Mouse (Mus musculus) heart, postnatal 0 days (tissue): ENCODE data around the gene Mmp19. TPM values are rescaled to one million over a fixed set of nuclear protein-coding genes. Genes with fewer than 3 reads are reported as not detected.

ENCODE experiments used
- ATAC-seq: fragments of 200-750 bp; cut with Nextera tagmentation; 2 replicates; pipeline ENCODE4 v1.8.0; 2017; ENCODE audit warnings: low read depth, moderate number of reproducible peaks, moderate library complexity; ENCODE audit not compliant: insufficient read depth
- DNase-seq: peaks from one replicate; pipeline ENCODE4 v3.0.0-alpha.2; 2016; ENCODE audit warnings: low spot score
- H3K27ac ChIP-seq: fragments of 300-500 bp; sonication (generic); 2 replicates; pipeline ENCODE4 v1.5.1; 2014; ENCODE audit warnings: low read depth, mild to moderate bottlenecking
- H3K27me3 ChIP-seq: fragments of 300-500 bp; sonication (generic); 2 replicates; pipeline ENCODE4 v1.6.1; 2014; ENCODE audit warnings: low read length, mixed read lengths; ENCODE audit not compliant: control insufficient read depth, insufficient read depth
- H3K36me3 ChIP-seq: fragments of 300-500 bp; sonication (generic); replicated peaks from 2 replicates; pipeline ENCODE4 v1.6.1; 2014; ENCODE audit warnings: low read length, mixed read lengths; ENCODE audit not compliant: control insufficient read depth, insufficient read depth
- H3K4me1 ChIP-seq: fragments of 300-500 bp; sonication (generic); 2 replicates; pipeline ENCODE4 v1.6.1; 2014; ENCODE audit warnings: antibody characterized with exemption; ENCODE audit not compliant: control insufficient read depth, insufficient read depth
- H3K4me2 ChIP-seq: fragments of 300-500 bp; sonication (generic); 2 replicates; pipeline ENCODE4 v1.6.1; 2014; ENCODE audit warnings: low read depth, mild to moderate bottlenecking, low read length, moderate library complexity
- H3K4me3 ChIP-seq: fragments of 300-500 bp; sonication (generic); 2 replicates; pipeline ENCODE4 v1.5.1; 2014; ENCODE audit warnings: low read depth, low read length
- H3K9ac ChIP-seq: fragments of 300-500 bp; sonication (generic); replicated peaks from 2 replicates; pipeline ENCODE4 v1.6.1; 2014; ENCODE audit warnings: low read depth, low read length, mixed read lengths
- H3K9me3 ChIP-seq: fragments of 300-500 bp; sonication (generic); replicated peaks from 2 replicates; pipeline ENCODE4 v1.6.1; 2016; ENCODE audit warnings: low read length; ENCODE audit not compliant: control insufficient read depth
- CTCF ChIP-seq: IDR thresholded peaks from 2 replicates; pipeline ENCODE4 v1.5.1; 2016; ENCODE audit warnings: antibody characterized with exemption, control low read depth, low read depth
- EP300 ChIP-seq: IDR thresholded peaks from 2 replicates; pipeline ENCODE4 v1.6.1; 2016; ENCODE audit warnings: antibody characterized with exemption, low read depth
- WGBS: fragments of 180-500 bp; shearing (Covaris S2); extraction: QIAGEN DNeasy Blood & Tissue Kit; methylation state at CpG from one replicate; pipeline ENCODE4 v1.1.7; 2014; 5-methylcytosine and 5-hydroxymethylcytosine counted together
- polyA plus RNA-seq: library from polyadenylated mRNA; unstranded; fragments of >200 nt; fragmentation: Nextera tagmentation; extraction: Ambion mirVana; gene quantifications from 2 replicates; pipeline ENCODE4 v1.2.1, GENCODE M21; 2015
- total RNA-seq: library from RNA; depleted of rRNA; stranded (reverse); fragments of >200 nt; gene quantifications from 2 replicates; pipeline ENCODE4 v1.2.3, GENCODE M21; 2014; ENCODE audit warnings: low replicate concordance

Mmp19 gene
- total and polyA plus RNA-seq, 2 experiments from 2014 or later: 1.00 to 5.1 TPM

- Histone ChIP-seq H3K4me1 (peaks cover 22% of the 10 kb centered on the region), H3K27me3 (no peaks in the 10 kb centered on the region), H3K9ac (peak overlapping the region; percentile 92), H3K4me2 (peak overlapping the region; percentile 96), H3K27ac (peak overlapping the region; percentile 98), H3K9me3 (no peaks in the 10 kb centered on the region), H3K4me3 (peak overlapping the region; percentile 88), H3K36me3 (peaks cover 4% of the 10 kb centered on the region; the same call in 1 of the 2 replicates)
- WGBS: under 1% methylated on average over 37 of the region's 37 CpGs
- ATAC-seq: peak; percentile 88
- TF ChIP-seq CTCF (peak; percentile 26), EP300 (no peak)
- peak; percentile 93 for DNase-seq
These were observed 42.4 kb upstream of the Mmp19 start for GRCm38 (mm10) chr10:128748252-128748864.

DNA sequence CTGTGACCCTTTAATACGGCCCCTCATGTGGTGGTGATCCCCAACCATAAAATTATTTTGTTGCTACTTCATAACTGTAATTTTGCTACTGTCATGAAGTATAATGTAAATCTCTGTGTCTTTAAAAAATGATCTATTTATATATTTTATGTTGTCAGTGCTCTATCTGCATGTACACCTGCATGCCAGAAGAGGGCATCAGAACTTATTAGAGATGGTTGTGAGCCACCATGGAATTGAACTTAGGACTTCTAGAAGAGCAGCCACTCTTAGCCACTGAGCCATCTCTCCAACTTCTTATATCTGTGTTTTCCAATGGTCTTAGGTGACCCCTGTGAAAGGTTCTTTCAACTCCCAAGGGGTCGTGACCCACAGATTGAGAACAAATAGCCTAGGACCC, 17.8 kb upstream of the Mmp19 start:
- H3K27me3 ChIP-seq: no peaks in the 10 kb centered on the region
- TF ChIP-seq EP300 (no peak), CTCF (peak; percentile 24)
- H3K4me2 ChIP-seq: no peak overlapping the region
- no peak overlapping the region for H3K4me3 ChIP-seq
- ATAC-seq (no peak), DNase-seq (no peak)
- 80% methylated on average over 2 of the region's 2 CpGs for WGBS
- no peaks in the 10 kb centered on the region for H3K9me3 ChIP-seq
- H3K27ac ChIP-seq: no peak overlapping the region
- no peak overlapping the region for H3K9ac ChIP-seq
- no peaks in the 10 kb centered on the region for H3K4me1 ChIP-seq
- H3K36me3 ChIP-seq: no peaks in the 10 kb centered on the region

DNA sequence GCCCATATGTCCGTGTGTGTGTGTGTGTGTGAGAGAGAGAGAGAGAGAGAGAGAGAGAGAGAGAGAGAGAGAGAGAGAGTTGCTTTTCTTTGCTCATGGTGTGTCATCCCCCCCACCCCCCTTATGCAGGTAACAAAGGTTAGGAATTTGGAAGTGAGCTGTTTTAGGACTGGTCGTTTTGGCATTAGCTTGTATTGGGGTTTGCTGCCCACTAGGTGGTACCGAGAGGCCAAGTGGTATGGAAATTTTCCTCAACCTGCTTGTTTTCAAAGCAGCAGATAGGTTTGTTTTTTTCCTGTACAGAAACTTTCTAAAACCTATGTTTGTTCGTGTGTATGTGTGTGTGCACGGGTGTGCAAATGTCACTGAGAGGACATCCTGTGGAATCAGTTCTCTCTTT, 17.0 kb upstream of the Mmp19 start:
- Histone ChIP-seq H3K27ac (no peak overlapping the region), H3K4me1 (no peaks in the 10 kb centered on the region), H3K27me3 (no peaks in the 10 kb centered on the region), H3K9ac (no peak overlapping the region), H3K36me3 (no peaks in the 10 kb centered on the region), H3K4me2 (no peak overlapping the region), H3K9me3 (no peaks in the 10 kb centered on the region), H3K4me3 (no peak overlapping the region)
- 14% methylated on average over 5 of the region's 5 CpGs for WGBS
- TF ChIP-seq EP300 (no peak), CTCF (peak; percentile 40)
- ATAC-seq: no peak
- no peak for DNase-seq

- DNase-seq (no peak), ATAC-seq (no peak)
- H3K27me3 ChIP-seq: no peaks in the 10 kb centered on the region
- TF ChIP-seq EP300 (no peak), CTCF (no peak)
- H3K27ac ChIP-seq: peak overlapping the region; percentile 88
- H3K4me1 ChIP-seq: no peaks in the 10 kb centered on the region
- WGBS: 80% methylated on average over 2 of the region's 2 CpGs
- no peaks in the 10 kb centered on the region for H3K36me3 ChIP-seq
- no peak overlapping the region for H3K4me3 ChIP-seq
- H3K9ac ChIP-seq: no peak overlapping the region
- H3K9me3 ChIP-seq: no peaks in the 10 kb centered on the region
- H3K4me2 ChIP-seq: no peak overlapping the region
These were observed 12.3 kb upstream of the Mmp19 start for GRCm38 (mm10) chr10:128778441-128778840.

- H3K27ac ChIP-seq: peak overlapping the region; percentile 88
- no peaks in the 10 kb centered on the region for H3K36me3 ChIP-seq
- no peak overlapping the region for H3K9ac ChIP-seq
- WGBS: 31% methylated on average over 8 of the region's 8 CpGs
- H3K4me3 ChIP-seq: no peak overlapping the region
- DNase-seq (peak; percentile 91), ATAC-seq (peak; percentile 95)
- peak overlapping the region; percentile 5; the same call in 1 of the 2 replicates for H3K4me2 ChIP-seq
- peaks cover 5% of the 10 kb centered on the region; the same call in 1 of the 2 replicates for H3K9me3 ChIP-seq
- H3K27me3 ChIP-seq: no peaks in the 10 kb centered on the region
- no peak for TF ChIP-seq CTCF
- TF ChIP-seq EP300: no peak; the same call in none of the 2 replicates
- no peaks in the 10 kb centered on the region for H3K4me1 ChIP-seq
These were observed 11.5 kb upstream of the Mmp19 start for GRCm38 (mm10) chr10:128779011-128779795.
